Mouse (Mus musculus): Measurements from ENCODE around the gene Rnf144b. TPM values are rescaled to one million over a fixed set of nuclear protein-coding genes. Genes with fewer than 3 reads are reported as not detected.
A peak's percentile ranks its signal among the peaks of the same experiment; 100 is the strongest.

The Rnf144b gene
- 10 to 100 TPM; 10.7 to 12.5 TPM for total RNA-seq (2021)
- long read RNA-seq, experiment 1, full-length matches to known transcripts: 1 of 2 reads
- long read RNA-seq, experiment 1, partial matches to known transcripts: 0 of 2 reads
- long read RNA-seq, experiment 1, other reads (novel, unspliced or antisense): 1 of 2 reads
- long read RNA-seq, experiment 2, full-length matches to known transcripts: 1 of 2 reads
- long read RNA-seq, experiment 2, partial matches to known transcripts: 0 of 2 reads
- long read RNA-seq, experiment 2, other reads (novel, unspliced or antisense): 1 of 2 reads

DNA sequence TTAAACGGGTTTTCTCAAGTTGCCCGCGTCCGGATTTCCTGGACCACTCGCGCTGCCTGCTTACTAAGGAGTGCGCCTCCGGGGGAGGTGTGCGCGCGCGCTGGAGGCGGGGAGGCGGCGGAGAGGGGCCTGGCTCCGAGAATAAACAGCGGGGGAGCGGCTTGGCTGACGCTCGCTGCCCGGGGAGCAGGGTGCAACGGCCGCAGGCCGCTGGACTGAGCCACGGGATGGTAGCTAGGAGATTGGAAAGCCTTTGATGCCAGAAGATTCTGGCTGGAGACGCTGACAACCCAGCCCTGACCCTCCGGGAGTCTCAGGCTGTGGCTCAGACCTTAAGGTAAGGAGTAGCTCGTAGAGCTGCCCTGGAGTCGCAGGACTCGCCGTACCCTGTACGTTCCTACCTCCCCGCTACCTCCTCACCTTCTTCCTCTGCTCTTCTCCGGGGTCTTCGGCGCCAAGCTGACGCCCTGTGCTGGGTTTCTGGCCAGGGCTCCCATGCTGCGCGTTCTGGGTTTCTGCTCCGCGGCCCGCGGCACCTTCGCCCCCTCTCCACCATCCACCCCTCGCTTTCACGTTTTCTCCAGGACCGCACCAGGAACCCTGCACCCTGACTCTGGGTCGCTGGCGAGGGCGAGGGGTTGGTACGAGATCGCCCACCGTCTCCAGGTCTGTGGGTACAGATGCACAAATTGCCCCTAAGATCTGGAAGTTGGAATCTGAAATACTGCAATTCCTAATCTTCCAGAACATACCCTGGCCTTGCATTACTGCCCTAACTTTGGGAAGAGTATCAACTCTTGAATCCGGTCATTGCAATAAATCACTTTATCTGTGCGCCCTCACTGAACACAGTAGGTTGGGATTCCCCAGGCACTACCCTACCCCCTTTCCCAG lies at the start of gene Rnf144b:
Rnf144b (plus strand) TSS at position 120 of the 894 bp plus-strand sequence.
- DNase-seq (ENCODE audit: low spot score in 2 of 2): peak in 1 of 2 experiments; percentile 52

DNA sequence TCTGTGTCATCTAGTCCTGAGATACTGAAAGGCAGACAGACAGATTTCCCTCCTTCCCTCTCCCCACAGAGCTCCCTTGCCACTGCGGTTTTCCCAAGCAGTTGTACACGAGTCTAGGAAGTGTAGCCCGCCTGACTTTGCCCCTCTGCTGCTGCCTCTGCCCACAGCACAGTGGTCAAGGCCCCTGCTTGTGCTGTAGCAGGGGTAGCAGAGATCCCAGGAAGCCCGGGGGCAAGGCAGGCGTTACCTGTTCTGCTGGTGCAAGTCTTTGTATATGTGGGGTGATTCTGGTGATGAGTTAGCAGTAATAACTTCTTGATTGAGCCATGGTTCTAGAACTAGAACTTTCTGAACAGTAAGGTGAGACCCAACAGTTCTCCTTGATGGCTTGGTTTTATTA lies 46.3 kb upstream of the Rnf144b start:
- no peak for DNase-seq (ENCODE audit: low spot score in 2 of 2)

DNA sequence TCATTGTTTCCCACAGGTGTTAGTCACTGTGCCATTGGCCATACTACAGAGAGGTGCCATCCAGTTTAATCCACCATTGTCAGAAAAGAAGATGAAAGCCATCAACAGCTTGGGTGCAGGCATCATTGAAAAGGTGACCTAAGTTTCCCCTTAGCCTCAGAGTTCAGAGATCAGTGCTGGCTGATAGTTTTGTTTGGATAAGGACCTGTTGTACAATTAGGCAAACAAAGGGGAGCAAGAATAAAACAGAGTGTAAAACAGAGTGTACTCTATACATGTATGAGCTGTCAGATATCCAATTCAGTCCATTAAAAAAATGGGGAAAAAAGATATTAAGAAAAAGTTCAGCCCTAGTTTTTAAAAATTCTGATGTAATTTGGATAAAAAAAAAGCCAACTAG lies 45.1 kb upstream of the Rnf144b start:
- DNase-seq (ENCODE audit: low spot score in 2 of 2): no peak

DNA sequence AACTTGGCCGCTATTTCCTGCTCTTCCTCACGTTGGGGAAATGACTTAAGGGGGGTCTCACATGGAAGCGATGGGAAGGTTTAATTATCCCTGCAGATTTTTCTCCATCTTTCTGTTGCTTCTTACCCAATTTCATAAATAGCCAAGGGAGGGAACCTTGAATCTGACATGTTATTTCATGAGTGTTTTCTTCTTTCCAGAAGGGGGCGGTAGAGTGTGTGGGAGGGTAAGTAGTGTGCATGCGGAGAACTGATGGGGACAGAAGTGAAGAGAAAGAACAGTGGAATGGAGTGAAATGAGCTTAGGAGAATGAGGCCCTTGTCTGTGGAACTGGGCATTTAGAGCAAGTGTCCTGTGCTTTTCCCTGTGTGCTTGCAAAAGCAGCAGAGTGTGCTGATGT lies 43.7 kb upstream of the Rnf144b start:
- DNase-seq (ENCODE audit: low spot score in 2 of 2): no peak

DNA sequence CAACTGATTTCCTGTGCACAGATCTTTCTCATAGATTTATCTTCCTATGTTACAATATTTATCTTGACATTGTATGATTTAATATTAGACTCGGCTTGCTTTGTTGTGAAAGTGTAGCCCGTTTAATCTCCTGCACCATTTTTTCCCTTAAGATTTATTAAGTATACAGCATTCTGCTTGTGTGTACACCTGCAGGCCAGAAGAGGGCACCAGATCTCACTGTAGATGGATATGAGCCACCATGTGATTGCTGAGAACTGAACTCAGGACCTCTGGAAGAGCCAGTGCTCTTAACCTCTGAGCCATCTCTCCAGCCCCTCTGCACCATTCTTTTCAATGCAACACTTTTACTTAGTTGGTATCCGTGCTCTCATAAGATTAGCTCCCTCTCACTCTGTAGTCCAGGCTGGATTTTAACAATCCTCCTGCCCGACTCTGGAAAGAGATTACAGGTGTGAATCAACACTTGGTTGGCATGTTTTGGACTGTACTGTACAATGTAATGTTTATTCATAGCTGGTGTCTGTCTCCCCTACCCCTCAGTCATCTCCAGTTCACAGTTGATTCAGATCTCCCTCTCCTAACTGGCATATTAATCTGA lies 41.5 kb upstream of the Rnf144b start:
- no peak for DNase-seq (ENCODE audit: low spot score in 2 of 2)

DNA sequence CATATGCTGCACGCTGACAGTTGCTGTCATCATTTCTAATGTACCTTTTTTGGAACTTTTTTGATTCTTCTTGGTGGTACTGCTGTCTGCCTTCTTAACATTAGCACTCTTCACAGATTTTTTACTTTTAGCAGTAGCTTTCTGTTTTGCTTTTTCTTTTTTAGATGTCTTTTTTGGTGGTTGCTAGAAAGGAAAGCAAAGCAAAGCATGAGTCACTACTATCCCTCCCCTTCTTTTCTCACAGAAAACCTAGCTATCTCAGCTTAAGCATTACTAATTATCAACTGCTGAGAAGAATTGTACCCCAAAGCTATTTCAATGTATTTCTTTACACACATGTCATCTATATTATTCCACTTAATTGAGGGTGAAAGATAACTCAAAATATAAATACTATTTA lies 34.0 kb upstream of the Rnf144b start:
- no peak for DNase-seq (ENCODE audit: low spot score in 2 of 2)

DNA sequence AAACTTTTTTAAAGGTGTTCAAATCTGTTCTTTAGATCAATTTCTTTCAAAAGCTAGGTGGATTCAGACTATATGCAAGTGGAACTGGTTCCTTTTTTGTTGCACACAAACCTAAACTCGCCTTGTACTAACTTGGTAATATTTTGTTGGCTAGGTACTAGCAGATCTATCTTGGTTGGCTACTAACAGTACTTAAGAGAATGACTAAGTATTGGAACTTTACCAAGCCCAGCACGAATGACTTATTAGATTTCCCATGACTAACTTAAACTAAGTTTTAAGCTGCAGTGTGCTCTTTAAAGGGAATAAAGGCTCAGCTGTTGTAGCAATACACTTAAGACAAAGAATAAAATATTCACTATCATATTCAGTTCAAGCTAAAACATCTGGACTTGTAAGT lies 33.2 kb upstream of the Rnf144b start:
- no peak for DNase-seq (ENCODE audit: low spot score in 2 of 2)

DNA sequence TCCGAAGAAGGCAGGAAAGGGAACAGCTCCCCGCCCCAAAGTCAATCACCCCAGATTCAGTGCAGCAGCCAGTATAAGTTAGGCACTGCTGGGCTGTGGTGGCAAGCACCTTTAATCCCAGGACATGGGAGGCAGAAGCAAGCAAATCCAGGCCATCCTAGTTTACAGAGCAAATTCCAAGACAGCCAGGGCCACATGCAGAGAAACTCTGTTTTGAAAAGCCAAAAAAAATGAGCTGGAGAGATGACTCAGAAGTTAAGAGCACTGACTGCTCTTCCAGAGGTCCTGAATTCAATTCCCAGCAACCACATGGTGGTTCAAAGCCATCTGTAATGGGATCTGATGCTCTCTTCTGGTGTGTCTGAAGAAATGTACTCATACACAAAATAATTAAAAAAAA lies 28.7 kb upstream of the Rnf144b start:
- no peak for DNase-seq (ENCODE audit: low spot score in 2 of 2)

DNA sequence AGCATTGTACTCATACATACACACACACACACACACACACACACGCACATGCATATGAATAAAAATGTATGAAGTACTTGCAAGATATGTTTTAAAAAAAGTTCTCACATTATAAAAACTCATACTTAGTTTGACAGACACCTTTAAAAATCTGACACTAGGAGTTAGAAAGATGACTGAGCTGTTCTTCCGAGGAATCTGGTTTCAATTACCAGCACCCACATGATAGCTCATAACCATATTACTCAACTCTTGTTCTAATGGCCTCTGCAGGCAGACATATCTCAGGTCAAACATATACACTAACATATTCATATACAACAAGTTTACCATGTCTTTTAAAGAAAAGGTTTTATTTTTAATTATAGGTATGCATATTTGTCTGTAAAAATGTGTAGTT lies 25.9 kb upstream of the Rnf144b start:
- DNase-seq (ENCODE audit: low spot score in 2 of 2): no peak

DNA sequence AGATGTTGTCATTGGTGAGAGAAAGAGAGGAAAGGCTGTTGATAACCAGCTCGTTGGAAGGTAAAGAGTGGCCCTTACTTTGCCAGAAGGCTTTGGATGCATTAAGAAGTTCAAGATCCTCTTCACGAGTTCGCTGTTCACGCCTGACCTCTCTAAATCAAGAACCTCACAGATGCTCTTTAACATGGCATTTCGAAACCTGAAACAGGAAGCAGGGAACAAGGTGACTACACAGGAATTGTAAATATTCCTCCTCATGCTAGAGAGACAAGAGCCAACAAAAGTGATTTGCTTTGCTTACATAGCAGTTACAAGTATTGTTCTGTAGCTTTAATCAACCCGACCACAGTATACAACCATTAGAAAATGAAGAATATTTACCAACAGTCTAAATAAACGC lies 23.2 kb upstream of the Rnf144b start:
- DNase-seq (ENCODE audit: low spot score in 2 of 2): no peak

DNA sequence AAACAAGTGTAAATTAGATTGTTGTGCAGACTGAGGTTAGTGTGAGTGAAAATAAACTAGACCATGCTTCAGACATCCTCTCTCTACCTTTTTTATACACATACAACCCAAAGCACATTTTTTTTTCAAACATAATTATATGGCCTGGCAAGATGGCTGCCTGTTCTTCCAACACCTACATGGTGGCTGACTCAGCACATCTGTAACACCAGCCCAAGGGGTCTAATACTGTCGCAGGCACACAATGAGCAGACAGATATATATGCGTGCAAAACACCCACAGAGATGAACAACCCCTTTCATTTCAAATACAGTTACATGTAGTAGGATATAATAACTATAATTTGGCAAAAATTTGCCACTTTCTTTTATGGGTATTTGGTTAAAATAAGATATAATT lies 21.9 kb upstream of the Rnf144b start:
- no peak for DNase-seq (ENCODE audit: low spot score in 2 of 2)

DNA sequence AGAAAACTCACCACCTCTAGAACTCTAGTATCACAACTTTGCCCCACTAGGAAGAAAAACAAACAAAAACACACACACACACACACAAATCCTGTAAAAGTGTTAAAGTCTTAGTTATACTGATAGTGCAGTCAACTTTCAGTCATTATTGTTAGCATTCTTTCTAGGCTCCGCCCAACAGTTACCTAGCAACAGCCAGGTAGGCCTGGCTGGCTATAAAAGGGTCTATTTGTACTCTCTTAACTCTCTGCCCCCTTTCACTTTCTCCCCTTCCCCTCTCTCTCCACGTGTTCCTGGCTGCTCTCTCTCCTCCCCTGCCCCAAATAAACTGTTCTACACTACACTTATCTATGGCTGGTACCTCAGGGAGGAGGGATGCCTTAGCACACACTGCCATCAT lies 18.3 kb upstream of the Rnf144b start:
- DNase-seq (ENCODE audit: low spot score in 2 of 2): no peak

DNA sequence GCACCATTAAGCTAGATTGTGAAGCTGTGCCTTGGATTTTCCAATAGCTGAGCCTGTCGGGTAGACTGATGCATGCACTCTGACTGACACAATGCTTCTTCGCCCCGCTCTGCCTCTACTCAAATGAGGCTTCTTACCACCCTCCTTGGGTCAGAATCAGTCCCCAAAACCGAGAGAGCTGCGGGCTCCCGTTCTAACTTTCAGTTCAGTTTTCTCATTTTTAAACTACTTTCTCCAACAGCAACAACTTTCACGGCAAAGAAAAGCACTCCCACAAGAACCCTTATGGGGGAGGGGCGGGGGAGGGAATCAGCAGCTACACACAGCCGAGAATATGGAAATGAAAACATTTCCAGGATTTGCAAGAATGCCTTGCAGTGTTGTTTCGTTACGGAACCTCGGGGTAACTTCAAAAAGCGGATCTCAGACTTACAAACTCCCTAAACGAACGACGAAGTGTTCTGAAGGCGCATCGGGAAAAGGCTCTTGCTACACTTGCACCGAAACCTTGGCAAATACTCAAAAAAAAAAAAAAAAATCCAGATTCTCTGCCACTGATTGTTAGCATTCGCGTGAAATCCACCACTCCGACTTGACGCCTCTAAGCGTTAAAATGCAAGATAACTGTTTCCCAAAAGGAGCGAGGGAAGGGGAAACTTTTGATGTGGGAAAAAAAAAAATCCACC lies 17.5 kb upstream of the Rnf144b start:
- DNase-seq (ENCODE audit: low spot score in 2 of 2): peak in 1 of 2 experiments; percentile 19

DNA sequence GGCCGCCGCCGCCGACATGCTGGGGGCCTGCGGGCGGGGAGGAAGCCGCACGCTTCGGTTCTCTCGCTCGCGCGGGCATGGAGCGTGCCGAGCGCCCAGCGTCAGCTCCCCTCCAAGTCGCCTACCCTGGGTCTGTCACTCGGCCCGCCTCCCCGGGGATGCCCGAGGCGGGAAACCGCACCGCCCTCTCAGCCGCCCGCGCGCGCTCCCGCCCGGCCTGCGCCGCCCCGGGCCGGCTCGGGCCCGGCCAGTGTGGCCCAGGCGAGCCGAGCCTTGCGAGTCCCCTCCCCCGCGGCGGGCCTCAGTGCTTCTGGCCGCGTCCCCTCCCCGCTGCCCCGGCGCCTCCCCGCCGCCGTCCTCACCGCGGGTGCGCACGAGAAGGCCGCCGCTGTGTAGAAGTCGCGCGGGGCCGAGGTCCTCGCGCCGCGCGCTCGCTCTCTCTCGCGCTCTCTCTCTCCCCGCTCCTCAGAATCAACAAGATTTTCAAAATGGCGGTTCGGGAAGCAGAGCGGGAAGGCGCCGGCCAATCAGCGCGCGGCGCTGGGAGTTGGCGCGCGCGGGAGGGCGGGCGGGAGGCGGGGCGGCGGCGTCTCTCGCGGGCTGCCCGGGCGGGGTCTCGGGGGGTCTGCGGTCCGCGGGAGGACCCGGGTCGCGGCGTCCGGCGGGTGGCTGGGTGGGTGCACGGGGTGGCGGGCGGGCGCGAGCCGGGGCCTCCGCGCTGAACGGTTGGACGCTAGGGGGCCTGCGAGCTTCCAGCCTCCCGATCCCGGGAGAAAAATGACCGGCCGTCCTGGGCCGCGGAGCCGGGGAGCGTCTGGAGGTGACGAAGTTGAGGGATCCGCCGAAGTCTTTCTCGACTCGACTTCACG lies 16.5 kb upstream of the Rnf144b start, which contains the start of gene Dek:
Dek (minus strand) TSS at position 491 of the 869 bp plus-strand sequence.
- peak; percentile 76 to 83 for DNase-seq (ENCODE audit: low spot score in 2 of 2)

DNA sequence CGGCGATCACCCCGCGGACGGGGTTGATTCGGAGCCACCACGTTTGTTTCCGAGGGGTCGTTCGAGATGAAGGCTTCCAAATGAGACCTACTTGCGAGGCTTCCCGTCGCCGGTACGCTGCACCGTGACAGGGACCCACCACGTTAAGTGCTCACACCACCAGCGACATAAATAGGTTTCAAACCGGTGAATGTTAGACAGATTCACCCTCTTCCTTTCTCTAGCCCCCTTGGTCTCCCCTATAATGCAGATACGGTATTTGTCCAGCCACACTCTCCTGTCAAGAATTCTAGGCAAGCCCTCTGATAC lies 15.9 kb upstream of the Rnf144b start:
- DNase-seq (ENCODE audit: low spot score in 2 of 2): no peak

DNA sequence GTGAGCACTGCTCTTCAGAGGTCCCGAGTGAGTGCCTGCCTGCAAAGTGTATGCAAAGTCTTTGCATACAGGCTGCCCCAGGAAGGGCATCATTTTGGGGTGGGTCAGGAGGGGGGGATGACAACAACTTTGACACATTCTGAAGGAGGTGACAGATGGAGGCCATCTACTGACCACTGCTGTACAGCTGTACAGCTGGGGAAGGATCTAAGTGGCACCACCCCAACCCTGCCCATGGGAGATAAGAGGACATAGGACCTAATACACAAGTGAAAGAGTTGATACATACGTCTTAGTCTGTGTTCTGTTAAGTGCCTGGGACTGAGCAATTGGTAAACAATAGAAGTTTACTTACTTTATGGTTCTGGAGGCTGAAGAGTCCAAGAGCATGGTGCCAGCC lies 13.2 kb upstream of the Rnf144b start:
- no peak for DNase-seq (ENCODE audit: low spot score in 2 of 2)

DNA sequence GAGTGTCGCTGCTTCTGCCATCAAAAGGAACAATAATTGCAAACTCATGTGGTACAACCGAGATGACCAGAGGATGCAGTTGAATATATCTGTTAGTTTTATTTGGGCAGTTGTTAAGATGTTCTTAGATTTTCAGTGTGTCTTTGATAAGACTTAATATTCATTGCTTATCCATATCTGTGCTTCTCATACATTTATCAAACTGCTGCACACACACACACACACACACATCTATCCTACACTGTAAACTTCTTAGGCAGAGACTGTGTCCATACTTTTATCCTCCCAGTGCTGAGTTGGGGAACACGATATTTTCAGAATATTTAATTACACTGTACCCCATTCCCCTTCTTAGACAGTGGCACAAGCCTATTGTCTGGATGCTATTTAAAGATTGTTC lies 11.3 kb upstream of the Rnf144b start:
- DNase-seq (ENCODE audit: low spot score in 2 of 2): no peak

DNA sequence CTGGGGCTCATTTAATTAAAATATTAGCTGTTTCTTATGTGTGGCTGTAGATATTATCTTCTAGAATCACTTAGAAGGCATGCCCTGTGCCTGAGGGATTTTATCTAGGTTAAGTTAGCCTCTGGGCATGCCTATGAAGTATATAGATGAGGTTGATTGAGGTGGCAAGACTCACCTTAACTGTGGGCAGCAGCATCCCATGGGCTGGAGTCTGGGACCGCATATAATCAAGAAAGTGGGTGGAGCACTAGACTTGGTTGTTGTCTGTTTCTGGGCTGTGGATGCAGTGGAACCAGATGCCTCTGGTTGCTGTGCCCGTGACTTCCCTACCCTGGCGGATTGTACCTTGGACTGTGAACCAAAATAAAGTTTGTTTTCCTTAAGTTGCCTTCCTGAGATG lies 10.4 kb upstream of the Rnf144b start:
- no peak for DNase-seq (ENCODE audit: low spot score in 2 of 2)

DNA sequence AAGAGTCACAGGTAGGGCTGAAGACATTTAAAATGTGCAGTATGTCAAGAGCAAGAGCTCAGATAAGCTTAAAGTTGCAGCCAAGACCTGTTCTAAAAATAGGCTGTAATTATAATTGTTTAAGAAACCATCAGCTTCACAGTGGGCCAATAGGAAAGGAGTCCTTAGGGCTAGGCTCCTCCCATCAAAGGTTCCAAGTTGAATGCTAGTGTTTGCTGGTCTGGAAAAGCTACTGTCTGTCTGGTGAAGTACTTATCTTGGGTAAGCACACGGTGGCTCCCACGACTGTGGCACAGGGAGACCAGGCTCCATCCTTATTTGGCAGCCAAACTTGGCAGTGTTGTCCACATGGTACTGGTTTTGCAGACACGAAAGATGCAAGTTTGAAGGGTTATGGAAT lies 9.5 kb upstream of the Rnf144b start:
- DNase-seq (ENCODE audit: low spot score in 2 of 2): no peak

DNA sequence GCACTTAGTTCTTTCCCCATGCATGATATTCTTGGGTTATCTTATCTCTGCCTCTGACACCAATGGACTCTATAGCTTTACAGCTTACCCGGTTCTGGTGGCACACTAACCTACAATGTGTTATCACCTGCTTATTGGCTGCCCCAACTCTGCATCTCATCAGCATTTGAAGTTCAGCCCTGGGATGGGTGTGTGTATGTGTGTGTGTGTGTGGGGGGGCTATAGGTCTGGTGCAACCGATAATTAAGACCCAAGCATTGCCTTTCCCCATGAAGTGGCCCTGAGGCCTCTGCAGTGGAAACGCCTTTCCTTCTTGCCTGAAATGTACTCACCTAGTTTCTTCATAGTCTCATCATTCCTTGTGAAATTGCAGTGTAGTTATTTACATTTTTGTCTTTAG lies 6.5 kb upstream of the Rnf144b start:
- no peak for DNase-seq (ENCODE audit: low spot score in 2 of 2)
